Mouse (Mus musculus) kidney, adult 8-10 months (tissue): ENCODE measurements around the gene Kcnj6.
A peak's percentile ranks its signal among the peaks of the same experiment; 100 is the strongest.

Experiments
- DNase-seq, 2 experiments: peaks; one replicate each; pipeline ENCODE4 v3.0.0; 2022

Kcnj6 gene

DNA sequence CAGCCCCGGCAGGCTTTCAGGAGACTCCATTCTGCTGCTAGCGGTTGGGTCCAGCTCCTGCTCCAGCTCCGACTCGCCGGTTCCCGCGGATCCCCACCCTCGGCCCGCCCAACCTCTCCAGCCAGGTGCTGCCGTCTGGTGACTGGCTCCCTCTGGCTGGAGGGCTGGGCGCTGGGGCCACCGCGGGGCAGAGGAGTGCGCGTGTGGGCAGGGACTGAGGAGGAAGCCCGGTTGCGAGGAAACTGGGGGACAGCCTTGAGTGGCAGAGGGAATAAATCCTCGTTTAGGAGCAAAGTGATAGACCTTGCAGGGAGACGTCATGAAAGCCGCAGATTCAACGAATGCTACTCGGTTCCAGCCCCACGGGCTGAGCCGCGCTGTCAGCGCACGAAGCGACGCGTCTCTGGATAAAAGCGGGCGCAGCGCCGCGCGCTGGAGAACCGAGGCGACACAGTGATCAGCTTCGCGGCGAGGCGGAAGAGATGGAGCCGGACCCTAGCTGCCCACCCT is at the start of gene Kcnj6:
TSS of gene Kcnj6 (minus strand) at position 362 of the 510 bp plus-strand sequence.
- DNase-seq = no peak

DNA sequence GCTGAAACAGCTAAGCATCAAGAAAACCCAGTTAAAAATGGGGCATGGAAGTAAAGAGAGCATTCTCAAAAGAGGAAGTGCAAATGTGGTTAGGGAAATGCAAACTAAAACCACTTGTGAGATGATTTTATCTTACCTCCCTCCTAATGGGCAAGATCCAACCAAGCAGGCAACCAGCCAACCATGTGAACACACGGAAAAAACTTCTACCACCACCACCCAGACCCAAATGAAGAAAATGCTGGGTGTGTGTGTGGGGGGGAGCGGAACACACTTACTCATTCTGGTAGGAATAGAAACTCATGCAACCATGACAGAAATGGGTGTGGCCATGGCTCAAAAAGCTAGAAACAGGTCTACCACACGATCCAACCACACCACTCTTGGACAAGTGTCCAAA is 12.4 kb upstream of the Kcnj6 start:
- no peak for DNase-seq

DNA sequence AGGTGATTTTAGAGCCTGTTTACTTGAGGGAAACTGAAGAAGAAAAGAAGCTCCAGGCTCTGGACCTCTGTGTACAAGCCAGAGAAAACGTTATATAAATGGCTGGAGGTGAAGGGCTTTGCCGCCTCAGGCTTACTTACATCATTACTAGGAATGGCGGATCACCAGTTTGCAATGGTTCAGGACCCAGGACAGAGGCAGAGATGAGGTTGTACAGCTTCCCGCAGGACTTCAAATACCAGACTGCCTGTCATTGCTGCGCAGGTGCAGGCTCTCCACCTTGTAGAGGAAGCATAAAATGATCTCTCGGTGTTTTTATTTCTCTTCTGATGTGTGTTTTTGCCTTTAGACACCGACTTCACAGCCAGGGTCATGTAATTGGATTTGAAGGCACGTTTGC is 7.1 kb upstream of the Kcnj6 start:
- DNase-seq = no peak

DNA sequence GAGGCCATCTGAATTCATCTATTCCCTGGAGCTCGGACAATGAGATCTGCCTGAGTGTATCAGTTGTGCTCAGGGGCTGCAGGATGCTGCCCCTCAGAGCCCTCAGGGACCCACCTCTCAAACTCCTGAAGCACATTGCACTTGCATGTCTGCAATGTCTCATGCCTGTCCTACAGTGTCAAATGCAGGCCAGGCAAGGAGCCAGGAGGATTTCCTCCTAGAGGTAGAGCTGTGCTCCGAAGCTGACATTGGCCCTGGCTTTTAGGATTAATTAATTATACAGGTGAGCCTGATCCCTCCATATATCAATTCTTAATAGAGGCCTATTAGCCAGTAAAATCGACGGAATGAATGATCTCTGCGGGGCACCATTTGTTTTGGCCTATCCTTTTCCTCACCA is 2.0 kb upstream of the Kcnj6 start:
- DNase-seq = no peak

DNA sequence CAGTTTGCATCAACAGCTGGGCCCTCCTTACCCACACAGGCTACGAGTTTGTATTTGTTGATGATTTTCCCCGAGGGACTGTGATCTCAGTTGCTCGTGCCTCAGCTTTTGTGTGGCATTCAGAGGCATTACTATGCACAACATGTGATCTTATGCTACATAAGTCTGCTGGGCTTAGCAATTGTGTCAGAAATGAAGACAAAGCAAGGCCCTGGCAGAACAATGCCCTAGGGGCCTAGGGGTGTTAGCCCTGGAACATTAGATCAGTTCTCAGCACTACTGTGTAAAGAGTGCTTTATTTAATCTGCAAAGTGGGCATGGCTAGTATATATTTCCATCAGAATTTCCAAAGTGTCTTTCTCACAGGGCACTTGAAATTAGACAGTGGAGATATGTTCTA is 1.5 kb upstream of the Kcnj6 start:
- DNase-seq = no peak

DNA sequence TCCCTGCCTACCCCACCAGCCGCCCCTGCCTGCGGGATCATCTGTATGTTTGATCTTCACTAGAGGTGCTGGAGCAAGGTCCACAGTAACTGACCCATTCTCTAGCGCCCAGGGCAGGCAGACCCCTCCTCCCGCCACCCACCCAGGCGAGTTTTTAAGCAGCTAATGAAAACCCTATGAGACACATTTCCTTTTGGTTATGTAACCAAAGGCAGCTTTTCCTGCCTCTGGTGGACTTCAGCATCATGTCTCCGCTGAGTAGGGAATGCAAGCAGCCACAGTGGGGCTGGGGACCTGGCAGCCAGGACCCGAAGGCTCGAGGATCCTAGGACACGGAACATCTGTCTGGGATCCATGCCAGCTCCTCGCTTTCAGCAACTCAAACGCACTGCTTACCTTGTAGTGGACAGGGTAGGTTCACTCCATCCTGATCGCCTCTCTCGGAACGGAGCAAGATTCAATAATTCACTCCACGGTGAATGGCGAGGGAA is 665 bp downstream of the Kcnj6 start:
- no peak for DNase-seq

DNA sequence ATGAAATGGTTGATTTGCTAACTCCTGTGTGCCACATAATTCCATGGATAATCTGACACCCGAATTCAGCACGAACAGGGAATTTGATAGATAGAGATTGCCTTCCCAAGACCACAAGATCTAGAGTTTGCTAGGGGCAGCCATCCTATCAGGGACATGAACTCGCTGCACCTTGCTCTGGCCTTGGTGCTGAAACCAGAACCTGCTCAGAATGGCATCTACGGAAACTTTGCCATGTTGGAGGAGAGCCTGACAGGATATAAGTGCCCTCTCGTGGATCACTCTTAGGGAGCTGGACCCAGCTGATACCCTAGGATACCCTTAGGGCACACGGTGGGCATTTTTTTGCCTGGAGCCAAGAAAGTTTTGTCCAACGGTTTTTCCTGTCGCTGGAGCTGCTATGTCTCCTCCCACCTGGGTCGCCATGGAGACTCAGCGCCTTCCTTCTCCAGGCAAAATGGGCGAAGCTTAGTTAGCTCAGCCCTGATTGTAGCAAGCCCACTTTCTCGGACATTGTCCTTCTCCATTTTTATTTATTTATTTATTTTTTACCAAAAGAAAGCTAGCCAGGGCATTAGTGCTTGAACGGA is 1.9 kb downstream of the Kcnj6 start:
- peak in 1 of 2 experiments; percentile 17 for DNase-seq

DNA sequence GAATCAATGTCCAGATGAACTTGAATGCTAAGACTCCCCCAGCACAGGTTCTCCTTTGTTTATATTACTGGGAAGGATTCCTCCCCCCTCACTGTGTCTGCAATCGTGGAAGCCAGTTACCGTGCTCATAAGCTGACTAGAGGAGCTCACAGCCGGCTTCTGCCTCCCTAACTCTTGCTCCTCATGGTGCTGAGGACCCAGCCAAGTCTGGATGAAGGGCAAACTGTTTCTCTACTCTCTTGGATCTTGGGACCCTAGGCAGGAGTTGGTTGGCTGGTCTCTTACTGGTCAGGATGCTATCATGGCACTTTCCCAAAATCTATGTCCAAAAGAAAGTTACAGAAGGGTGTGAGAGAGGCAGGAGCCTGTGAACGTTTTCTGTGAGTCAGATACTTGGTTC is 2.6 kb downstream of the Kcnj6 start:
- no peak for DNase-seq

DNA sequence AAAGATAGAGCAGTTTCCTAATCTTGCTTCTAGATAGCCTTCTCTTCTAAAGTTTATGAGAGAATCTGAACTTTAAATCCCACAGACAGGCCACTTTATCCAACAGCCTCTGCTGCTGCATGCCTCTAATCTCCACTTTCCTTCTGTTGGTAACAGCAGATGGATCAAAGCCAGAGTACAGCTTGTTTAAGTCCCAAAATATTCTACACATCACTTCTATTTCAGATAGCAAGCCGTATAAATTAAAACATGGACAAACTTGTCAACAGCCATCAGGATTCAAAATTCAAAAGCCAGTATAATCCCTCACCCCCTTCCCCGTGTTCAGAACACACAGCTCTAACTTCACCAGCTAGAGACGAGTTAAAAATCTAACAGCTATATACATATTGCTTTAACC is 3.4 kb downstream of the Kcnj6 start:
- no peak for DNase-seq

DNA sequence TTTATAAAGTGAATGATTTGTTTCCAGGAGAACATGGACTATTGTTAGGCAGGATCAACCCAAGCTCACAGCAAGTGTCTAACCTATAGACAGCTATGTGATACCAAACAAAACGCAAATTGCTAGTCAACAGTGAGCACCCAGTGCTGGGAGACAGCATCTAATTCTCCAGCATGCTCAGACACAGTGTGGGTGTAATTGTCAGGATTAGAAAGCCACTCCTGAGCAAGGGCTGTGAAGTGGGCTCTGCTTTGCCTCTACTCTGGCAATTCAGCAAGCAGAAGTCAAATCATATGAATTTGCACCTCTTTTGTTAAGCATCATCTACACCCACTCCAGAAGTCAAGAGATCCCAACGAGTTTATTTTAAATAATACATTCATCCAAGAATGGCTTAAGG is 7.4 kb downstream of the Kcnj6 start:
- DNase-seq = no peak

DNA sequence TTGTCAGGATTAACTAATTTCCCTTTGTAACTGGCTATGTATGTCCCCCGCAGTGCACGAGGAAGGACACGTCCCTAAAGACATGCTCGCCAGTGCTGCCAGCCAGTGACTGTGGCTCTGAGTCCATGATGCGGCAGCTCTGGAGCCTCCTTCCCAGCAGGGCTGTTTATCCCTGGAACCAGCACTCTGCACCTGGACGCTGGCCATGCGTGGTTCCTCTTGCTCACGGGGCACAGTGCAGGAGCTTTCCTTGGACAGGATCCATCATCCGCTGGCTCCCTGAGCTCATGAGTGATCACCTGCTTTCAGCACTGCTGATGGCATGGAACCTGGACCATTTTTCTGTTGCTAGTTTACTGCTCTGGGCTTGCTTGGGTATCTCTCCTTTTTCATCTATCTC is 10.8 kb downstream of the Kcnj6 start:
- peak; percentile 13 to 29 for DNase-seq

DNA sequence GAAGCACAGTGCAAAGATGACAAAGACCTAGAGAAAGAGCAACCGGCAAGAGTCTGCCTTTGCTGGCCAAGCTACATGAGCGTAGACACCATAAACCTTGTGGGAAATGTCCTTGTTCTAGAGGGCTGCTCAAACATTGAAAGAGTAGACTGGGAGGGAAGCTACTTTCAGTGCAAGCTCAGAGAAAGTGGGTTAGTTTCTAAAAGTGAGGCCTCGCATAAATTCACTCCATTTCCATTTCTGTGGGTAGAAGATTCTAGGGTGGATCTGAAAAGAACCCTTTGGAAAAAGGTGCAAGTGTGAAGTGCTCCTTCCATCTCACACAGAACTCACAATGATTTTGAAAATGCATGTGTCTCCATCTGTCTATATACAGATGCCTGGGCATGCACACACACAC is 13.2 kb downstream of the Kcnj6 start:
- no peak for DNase-seq

DNA sequence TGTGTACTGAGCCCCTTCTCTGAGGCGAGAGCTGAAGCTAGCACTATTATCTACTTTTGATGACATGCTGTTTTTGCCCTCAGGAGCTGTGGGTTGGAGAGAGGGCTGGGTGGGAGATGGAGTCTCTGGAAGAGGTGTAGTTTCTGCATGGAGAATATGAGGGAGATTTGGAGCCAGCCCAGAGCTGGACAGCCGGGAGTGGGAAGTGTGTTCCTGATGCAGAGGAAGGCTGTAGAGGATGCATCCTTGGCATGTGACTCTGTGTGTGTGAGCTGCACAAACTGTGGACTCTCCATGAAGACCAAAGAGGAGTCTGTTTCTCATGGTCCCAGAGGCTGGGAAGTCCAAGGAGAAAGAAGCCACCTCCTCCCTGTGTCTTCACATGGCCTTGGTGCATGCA is 17.1 kb downstream of the Kcnj6 start:
- DNase-seq = no peak

DNA sequence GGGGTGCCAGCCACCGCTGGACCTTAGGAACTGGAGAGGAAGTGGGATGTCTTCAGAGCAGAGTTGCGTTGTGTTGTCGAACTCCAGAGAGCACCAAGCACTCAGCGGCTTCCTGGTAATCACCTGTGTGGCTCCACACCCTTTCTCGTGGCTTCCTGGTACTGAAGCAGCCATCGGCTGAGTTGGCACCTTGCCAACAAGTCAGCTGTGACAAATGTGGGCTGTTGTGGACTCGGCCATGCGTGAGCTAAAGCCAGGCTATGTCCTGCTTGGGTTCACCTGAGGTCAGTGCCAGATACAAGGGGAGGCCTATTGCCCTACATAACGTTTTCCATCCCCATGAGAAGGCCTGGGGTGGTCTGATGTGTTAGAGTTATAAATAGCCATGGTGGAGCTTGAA is 18.0 kb downstream of the Kcnj6 start:
- peak; percentile 23 to 29 for DNase-seq

DNA sequence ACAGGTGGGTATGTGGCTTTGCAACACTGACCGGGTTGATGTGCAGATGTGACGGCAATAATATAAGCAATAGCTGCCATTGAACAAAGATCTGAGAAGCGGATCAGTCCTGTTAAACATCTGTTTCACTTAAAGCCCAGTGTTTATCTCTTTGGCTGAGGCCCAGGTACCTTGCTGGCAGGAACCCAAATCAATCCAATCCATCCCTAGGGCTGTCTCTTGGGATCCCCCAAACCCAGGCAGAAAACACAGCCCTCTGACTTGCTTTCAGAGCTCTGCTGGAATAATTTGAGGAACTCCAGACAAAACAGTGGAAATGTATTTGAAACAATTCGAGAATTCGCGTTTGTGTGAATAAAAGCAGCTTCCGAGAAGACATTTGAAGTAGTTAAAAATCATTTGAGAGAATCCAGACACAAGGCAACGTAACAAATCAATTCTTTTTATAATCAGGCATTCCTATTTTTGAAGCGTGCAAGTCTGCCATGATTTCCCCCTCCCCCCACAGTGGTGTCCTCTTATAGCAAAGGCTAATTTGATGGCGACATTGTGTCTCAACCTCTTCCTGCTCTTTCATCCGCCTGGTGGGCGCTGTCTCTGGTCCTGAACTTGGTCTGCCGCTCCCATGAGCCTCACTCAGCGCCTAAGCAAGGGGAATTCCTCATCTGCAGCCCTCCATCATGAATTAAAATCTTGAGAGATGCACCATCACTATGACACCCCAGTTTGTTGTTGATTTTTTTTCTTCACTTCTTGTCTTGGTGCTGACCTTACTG is 25.2 kb downstream of the Kcnj6 start:
- DNase-seq = peak in 1 of 2 experiments; percentile 4

DNA sequence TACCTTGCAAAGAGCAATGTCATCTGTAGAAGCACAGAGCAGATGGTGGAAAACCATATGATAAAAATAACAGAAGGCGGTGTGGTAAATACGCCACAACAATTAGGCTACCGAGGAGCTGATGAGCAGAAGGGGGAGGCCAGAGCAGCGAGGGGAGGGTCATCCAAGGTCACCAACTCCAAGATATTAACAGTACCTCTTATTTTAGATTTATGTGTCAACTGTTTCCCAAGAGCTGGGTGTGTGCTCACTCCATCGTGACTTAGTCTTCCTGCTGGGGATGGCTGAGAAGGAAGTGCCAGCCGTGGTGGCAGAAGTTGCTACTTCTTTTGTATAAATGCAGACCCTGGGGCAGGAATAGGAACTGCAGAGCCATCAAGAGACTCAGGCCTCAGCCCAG is 28.6 kb downstream of the Kcnj6 start:
- no peak for DNase-seq

DNA sequence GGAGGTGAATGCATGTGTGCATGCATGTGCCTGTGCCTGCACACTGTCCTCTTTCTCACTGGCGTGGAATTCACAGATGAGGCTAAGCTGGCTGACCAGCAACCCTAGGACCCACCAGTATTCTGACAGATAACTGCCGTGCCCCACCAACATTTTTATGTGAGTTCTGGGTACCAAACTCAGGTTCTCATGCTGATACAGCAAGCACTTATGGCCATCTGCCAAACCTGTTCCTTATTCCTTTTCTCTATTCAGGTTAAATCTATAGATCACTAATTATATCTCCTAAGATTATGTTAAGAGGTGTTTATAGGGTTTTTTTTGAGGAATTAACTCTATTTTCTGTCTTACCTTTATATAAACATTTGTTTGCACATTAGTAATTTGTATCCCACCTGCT is 29.0 kb downstream of the Kcnj6 start:
- DNase-seq = no peak

DNA sequence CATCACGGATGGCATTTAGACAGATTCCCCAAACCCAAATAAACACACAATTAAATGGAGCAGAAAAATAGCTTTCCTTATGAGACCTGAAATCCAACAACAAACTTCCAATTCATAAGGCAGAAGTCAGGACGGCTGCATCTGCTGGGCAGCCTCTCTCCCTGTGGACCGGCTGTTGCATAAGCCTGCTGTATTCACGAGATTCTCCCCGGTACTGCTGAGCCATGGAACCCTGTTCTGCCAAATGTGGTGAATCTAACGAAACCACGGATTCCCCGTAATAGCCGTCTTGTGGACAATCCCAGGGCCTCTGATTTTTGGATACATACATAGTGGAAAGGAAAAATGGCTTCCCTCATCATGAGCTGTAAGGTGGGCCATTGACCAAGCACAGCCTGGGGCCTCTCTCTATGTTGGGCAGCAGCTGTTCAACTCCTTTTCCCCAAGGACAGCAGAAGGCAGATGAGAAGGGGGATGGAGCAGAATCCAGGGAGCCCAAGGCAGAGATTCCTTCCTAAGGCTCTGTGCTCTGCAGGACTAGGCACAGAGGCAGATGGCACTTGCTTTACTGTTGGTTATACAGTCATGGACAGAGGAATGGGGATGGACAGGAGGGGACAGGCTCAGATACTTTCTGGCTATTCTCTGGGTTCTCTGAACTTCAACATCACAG is 40.2 kb downstream of the Kcnj6 start:
- DNase-seq = no peak

DNA sequence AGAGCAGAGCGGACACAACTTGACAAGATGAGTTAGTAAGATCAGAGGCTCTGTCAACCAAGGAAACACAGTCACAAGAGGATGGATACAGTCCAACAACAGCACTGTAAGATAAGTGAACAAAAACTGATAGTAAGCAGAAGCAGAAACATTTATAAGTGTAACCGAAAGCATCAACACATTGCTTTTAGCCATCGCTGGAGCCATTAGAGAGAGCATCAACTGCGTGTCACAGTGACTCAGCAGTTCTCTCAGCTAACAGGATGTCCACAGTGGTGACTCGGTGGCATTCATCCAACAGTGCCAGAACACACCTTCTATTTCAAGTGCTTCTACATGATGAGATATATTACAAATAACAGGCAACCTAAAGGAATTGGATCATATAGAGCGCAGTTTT is 41.1 kb downstream of the Kcnj6 start:
- no peak for DNase-seq

DNA sequence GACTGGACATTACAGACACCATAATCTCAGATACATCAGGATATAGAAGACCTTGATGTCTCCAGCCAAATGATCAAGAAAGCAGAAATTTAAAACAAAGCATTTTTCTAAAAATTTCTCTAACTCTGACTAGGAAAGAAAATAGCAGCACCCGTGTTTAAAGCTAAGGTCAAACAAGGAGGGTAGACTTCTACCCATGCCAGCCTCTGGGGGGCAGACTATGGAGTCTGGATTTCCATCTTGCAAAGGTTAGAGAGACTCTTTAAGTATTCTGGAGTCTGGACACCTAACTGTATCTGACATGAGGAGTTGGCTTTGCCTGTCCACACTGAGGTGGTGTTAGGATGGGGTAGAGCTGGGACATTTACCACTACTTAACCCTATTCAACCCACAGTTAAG is 44.2 kb downstream of the Kcnj6 start:
- DNase-seq = no peak

DNA sequence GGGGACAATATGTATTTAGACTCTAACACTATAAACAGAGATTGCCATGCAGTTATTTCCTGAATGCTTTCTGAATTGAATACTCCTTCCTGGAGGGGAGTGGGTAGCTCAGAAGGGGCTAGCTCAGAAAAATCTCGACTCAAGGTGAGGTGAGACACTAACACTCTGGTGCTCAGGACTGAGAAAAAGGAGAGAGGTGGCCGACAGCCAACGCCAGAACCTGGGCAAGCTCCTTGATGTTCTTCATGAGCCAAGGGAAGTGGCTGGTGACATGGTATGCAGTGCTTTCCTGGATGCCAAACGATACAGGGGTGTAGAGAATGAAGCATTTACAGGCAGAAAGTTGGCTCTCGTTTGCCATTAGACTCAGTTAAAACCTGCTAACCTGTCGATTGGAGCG is 48.3 kb downstream of the Kcnj6 start:
- no peak for DNase-seq

DNA sequence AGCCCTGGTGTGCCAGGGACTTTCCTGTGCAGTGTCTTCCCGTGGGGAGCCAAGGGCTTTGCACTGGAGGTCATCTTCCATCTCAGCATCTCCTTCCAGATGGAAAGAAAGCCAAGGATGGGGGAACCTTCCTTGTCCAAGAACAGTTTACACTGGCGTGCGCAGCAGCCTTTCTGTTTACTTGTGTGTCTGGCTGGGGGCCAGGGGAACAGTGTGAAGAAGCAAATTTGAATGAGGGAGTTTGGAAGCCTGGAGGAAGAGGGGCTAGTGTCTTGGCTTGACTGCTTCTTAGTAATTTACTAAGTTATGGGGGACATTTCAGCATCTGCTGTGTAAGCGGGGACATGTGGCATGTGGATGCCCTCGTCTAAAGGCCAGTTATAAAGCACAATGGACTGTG is 50.7 kb downstream of the Kcnj6 start:
- no peak for DNase-seq

DNA sequence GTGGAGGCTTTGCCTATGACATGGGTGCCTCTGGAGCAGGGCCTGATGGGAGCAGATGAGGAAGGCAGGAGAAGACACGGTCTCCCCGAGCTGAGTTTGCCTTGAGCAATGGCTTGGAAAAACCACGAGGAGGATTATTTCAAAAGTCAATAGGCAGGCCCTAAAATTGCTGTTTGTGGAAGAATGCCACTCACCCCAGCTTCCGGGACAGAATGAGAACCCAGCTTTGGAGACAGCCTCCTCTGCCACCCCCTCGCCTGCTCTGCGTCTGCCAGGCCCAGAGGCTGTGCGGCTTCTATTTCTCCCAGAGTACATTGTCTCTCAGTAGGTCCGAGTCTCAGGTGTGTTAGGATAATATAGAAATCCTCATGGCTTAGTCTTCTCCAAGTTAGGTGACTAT is 64.8 kb downstream of the Kcnj6 start:
- no peak for DNase-seq
